Mouse (Mus musculus) spleen, adult 10 weeks (tissue): ENCODE measurements around the gene Hspb11. TPM values are rescaled to one million over a fixed set of nuclear protein-coding genes. Genes with fewer than 3 reads are reported as not detected.

Experiments used
- polyA plus RNA-seq: library from polyadenylated mRNA; stranded (reverse); fragments of 350-450 nt; fragmentation: Illumina TruSeq; extraction: RNeasy Lipid Tissue Mini Kit (QIAGEN cat#74804); gene quantifications from one replicate; pipeline ENCODE4 v1.2.3, GENCODE M21; 2015; ENCODE audit warnings: low replicate concordance; ENCODE audit not compliant: insufficient read depth

Hspb11 gene
- polyA plus RNA-seq = 33.5 TPM

DNA sequence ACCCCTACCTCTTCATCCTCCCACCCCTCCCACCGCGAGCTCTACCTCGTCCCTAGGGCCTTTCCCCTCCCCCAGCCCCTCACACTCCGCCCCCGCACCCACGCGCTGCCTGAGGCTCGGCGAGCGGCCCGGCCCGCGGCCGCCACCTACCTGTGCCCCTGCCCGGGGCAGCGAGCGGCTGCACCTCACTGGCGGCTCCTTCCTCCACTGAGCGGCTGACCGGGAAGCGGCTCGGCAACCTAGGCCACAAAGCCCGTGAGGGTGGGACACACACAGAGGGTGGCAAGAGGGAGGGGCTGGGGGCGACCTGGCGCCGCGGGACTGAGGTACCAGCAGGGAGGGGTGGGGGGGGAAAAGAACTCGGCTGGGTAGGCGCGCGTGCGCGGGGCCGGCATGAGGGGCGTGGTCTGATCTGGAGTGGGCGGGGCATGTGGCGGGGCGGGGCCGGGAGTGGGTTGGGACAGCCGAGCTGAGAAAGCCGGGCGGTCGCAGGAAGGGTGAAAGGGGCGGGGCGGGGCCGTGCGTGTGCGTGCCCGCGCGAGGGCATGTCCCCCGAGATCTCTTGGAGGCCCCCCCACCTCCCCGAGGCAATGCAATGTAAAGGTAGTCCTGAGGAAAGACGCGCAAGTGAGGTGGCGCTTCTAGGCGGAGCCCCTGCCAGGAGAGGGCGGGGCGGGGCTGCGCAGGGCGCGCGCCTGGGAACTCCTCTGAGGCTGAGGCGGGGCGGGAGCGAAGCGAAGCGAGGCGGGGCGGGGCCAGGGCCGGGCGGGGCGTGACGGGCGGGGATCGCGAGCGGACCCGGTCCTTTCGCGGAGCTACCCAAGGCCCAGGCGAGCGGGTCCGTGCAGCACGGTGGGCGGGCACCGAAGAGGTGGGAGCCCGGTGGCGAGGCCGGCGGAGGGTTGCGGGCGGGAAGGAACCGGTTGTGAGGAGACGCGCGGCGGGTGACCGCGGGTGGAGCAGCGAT lies at the start of gene Hspb11, which contains the start of gene Lrrc42:
Hspb11 (plus strand) TSS at position 469 of the 967 bp plus-strand sequence.
Lrrc42 (minus strand) TSS at position 408 of the 967 bp plus-strand sequence.

GRCm38 (mm10) chr4:107208880-107209279 lies 44.5 kb upstream of the Hspb11 start, which contains the start of gene Ldlrad1:
Ldlrad1 (plus strand) TSS chr4:107209180.

GRCm38 (mm10) chr4:107306966-107307365 lies 53.6 kb downstream of the Hspb11 start, which contains the start of gene Dio1:
Dio1 (minus strand) TSS chr4:107307169.

DNA sequence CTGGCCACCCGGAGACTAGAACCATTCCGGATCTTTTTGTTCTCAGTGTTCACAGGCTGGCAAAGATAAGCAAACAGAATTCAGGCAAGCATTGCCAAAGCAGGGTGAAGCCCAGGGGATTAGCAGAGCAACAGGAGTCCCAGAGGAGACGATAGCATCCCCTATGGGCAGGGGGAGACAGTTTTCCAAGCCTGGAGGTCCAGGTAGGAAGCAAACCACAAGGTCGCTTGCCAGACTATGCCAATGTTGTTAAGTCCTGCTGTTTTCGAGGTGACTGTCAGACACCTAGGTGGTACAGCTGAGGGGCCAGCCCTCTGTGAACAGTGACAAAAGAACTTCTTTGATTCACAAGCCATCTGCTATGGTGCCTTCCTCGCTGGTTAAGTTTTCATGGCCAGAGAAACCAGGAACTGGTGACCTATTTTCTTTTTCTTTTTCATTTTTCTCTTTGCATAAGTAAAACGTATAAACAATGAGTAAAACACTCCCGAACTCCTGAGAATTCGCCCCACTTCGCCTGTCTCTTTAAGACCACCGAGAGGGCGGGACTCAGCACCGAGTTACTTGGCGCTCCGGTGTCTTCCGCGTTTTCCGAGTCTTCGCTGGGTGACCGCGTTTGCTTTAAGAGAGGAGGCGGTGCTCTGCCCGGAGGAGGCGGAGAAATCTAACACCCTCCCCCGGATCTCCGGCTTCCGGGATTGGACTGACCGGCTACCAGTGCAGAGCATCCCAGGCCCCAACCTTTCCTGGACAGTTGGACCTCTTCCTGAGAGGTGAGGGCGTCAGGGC lies 60.5 kb downstream of the Hspb11 start, which contains the start of gene Yipf1:
Yipf1 (plus strand) TSS at position 674 of the 789 bp plus-strand sequence.

Other genes with a start within 250 kb of the Hspb11 start
- 64.2 TPM for gene Mrpl37, start 186.7 kb upstream of the Hspb11 start, polyA plus RNA-seq
- 8.0 TPM for gene Cyb5rl, start 186.6 kb upstream of the Hspb11 start, polyA plus RNA-seq
- not detected for gene Cdcp2, start 156.7 kb upstream of the Hspb11 start, polyA plus RNA-seq
- gene Tmem59, start 75.2 kb upstream of the Hspb11 start, polyA plus RNA-seq = 282 TPM
- gene Tceanc2, start 74.5 kb upstream of the Hspb11 start, polyA plus RNA-seq = 42.2 TPM
- not detected for gene Ldlrad1, start 44.4 kb upstream of the Hspb11 start, polyA plus RNA-seq
- gene Lrrc42, start 61 bp upstream of the Hspb11 start, polyA plus RNA-seq = 40.1 TPM
- not detected for gene Dio1, start 53.6 kb downstream of the Hspb11 start, polyA plus RNA-seq
- 49.2 TPM for gene Yipf1, start 60.8 kb downstream of the Hspb11 start, polyA plus RNA-seq
- gene Ndc1, start 114.2 kb downstream of the Hspb11 start, polyA plus RNA-seq = 9.5 TPM
- gene Glis1, start 181.0 kb downstream of the Hspb11 start, polyA plus RNA-seq = not detected